Mouse (Mus musculus) left cerebral cortex, adult 9 months (tissue): ENCODE results near the gene Arrdc2.
"Not testable (repeated sequence)": the region's sequence is repeated elsewhere in the genome, so short reads cannot be mapped to it uniquely, and the experiment has no call there.

Source experiments
- DNase-seq, 2 experiments: peaks; one replicate each; pipeline ENCODE4 v3.0.0; 2022; ENCODE audit warnings: low spot score in 2 of 2

The Arrdc2 gene

DNA sequence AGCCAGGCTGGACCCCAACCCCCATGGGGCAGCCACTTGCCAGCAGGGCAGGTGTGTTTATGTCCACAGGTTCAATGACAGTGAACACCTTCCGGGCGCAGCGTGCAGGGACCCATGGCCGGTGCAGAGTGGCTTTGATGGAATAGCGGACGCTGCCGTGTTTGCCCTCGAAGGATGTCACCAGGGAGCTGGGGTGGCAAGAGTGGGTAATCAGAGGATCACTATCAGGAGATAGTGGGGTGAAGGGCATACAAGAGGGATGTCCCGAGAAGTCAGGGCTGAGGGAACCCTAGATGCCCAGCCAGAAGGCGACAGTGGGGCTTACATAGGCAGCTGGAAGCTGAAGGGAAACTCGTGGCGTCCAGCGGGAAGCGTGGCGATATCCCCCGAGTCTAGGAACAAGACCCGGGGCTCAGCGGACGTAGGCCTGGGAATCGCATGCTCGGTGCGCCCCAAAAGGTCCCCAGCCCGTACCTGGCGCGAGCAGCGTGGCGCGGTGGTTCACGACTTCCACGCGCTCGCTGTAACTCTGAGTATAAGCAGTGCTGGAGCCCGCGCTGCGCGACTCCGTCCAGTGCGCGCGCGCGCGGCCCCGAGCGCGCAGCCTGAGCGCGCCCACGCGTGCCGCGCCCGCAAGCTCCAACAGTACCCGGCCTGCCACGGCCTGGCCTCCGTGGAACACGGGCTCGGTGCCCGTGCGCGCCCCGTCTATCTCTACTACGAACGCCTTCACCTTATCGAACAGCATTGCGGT is 689 bp downstream of the Arrdc2 start:
- DNase-seq: peak in 1 of 2 experiments; percentile 47

- no peak for DNase-seq
These were observed 2.9 kb downstream of the Arrdc2 start for GRCm38 (mm10) chr8:70836666-70837065.

GRCm38 (mm10) chr8:70834071-70834470 is 5.4 kb downstream of the Arrdc2 start:
- no peak for DNase-seq

DNA sequence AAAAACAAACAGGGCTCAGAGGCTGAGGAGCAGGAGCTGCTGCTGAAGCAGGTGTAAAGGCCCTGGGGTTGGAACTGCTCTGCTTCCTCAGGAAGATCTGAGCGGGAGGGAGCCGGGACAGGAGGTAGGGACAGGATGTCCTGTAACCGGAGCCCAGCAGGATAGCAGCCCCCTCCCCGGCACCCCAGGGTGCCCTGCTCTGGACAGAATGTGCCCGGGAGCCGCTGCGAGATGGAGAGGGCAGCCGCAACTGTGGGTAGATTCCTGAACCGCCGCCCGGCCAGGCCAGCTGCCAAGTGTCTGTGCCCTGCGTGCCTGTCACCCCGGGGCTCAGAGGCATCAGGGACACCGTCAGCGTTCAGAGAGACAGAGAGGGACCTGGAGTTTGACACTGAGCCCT is 6.0 kb downstream of the Arrdc2 start:
- DNase-seq: peak in 1 of 2 experiments; percentile 57

- DNase-seq: no peak
These were observed 6.5 kb downstream of the Arrdc2 start for GRCm38 (mm10) chr8:70833018-70833482.

GRCm38 (mm10) chr8:70832371-70832770 is 7.1 kb downstream of the Arrdc2 start:
- no peak for DNase-seq

GRCm38 (mm10) chr8:70831517-70831916 is 8.0 kb downstream of the Arrdc2 start:
- no peak for DNase-seq

DNA sequence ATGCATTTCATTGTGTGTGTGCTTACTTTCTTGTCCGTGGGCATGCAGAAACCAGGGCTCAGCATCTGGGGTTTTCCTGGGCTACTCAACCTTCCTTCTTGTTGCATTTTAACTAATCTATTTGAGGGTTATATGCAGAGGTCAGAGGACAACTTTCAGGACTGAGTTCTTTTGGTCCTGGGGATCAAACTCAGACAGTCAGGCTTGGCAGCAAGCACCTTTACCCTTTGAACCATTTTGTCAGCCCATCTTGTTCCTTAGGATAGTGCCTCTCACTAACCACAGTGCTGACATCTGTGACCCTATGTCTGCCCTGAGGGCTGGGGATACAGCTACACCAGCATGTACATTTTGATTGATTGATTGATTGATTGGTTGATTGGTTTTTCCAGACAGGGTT is 11.7 kb downstream of the Arrdc2 start:
- DNase-seq: no peak

- DNase-seq: no peak
These were observed 12.5 kb downstream of the Arrdc2 start for GRCm38 (mm10) chr8:70827010-70827409.

DNA sequence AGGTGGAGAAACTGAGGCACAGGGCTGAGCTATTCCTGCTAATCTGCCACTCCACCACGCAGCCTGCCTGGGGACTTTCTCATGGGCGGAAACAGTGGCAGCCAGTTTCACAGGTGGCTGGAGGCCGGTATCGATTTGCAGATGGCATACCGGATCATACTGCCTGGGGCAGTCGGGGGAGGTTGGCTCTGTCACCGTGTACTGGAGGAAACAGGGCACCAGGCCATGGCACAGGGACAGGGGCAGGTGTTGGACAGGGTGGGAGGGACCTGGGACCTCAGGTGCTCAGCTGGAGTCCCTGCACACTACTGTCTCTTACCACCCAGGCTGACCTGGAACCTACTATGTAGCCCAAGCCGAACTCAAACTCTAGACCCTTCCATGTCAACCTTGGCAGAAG is 13.7 kb downstream of the Arrdc2 start:
- DNase-seq: no peak

GRCm38 (mm10) chr8:70823802-70824201 is 15.7 kb downstream of the Arrdc2 start:
- DNase-seq: no peak

DNA sequence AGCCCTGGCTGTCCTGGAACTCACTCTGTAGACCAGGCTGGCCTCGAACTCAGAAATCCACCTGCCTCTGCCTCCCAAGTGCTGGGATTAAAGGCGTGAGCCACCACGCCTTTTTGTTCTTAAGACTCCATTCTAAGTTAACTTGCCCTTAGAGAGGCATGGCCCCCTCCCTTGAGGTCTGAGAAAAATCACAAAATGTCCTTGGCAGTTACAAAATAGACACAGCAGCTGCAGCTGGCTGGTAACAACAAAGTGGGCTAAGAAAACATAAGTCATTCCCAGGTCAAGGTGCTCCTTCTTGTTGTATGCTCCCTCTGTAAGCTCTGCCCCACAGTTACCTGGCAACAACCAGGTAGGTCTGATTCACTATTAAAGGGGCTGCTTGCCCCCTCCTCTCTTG is 16.9 kb downstream of the Arrdc2 start:
- not testable (repeated sequence) for DNase-seq

DNA sequence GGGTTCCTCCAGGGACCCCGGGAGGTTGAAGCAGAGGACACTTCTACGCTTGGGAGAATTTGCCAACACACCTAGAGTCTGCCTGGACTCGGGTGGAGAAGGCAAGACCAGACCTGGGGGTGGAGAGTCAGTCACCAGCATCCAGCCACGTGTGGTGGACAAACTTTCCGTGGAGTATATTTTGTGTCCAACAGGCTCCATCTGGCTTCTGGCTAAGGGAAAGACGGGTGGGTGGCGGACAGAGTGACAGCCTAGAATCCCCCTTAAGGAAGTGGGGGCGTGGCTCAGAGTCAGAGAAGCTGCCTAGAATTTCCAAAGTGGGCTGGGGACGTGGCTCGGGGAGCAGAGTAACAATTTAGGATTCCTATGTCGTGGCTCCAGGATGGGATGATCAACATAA is 17.5 kb downstream of the Arrdc2 start:
- DNase-seq: no peak

DNA sequence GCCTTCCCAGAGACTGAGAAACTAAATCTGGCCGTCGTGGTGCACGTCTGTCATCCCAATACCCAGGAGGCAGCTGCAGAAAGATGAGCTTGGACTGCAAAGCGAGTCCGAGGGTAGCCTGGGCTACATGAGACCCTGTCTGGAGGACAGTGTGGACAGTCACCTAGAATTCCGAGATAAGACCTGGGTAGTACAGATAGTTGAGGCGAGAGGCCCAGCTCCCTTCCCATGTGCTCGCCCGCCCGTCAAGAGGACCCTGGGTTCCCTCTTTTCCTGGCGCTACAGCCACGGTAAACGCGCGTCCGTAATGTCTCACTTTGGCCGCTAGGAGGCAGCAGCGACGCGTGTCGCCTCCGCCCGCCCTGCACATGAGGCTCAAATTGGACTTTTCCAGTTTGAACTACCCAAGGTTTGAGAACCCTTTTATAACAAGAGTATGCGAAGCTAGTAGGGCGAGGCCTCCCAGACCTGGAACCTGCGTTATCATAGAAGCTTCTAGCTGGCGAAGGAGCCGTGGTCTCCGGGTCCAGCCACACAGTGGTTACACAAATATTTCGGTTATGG is 18.0 kb downstream of the Arrdc2 start:
- DNase-seq: no peak

DNA sequence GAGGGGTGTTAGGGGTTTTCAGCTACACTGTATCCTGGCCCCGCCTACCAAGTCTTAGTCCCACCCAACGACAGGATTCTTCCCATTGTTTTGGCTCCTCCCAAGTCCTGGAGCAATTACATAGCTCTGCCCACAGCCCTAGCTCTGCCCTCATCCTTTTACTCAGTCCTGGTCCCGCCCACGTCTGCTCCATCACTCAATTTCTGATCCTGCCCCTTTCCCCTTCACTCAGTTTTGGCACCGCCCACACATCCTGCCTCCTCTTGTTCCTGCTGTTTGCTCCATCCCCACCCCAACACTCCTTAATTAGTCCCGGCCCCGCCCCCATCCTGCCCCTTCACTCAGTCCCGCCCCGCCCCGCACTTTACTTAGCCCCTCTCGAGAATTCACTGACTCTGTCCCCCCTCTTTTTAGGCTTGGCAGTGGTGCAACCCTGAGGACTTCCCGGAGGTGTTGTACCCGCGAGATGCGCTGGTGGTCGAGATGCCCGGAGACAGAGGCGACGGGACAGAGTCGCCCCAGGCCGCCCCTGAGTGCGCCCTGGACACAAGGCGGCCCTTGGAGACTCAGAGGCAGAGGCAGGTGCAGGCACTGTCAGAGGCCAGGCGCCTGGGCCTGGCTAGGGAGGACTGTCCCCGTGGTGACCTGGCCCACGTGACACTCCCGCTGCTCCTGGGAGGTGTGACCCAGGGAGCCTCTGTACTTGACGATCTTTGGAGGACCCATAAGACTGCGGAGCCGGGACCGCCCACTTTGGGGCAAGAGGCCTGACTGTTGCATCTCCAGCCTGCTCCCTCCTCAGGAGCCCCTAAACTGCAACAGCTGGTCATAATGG is 19.2 kb downstream of the Arrdc2 start:
- DNase-seq: no peak

DNA sequence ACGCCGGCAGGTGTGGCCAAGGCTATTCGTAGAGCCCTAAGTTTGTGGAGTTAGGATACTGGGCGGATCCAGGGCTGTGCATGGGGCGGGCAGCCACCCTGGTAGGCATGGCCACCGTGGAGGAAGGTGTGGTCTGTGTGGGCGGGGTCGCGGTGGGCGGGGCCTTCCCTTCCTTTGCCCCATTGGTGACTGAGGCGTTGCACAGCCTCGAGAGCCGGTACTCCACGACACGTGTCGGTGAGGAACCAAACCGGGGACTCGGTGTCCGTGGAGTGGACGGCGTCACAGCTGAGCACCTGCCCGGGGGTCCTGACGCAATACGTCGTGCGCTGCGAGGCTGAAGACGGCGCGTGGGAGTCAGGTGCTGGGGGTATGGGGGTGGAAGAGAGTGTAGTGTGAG is 22.8 kb downstream of the Arrdc2 start:
- no peak for DNase-seq

- no peak for DNase-seq
These were observed 26.6 kb downstream of the Arrdc2 start for GRCm38 (mm10) chr8:70812885-70813284.

GRCm38 (mm10) chr8:70812055-70812454 is 27.5 kb downstream of the Arrdc2 start:
- DNase-seq: no peak

DNA sequence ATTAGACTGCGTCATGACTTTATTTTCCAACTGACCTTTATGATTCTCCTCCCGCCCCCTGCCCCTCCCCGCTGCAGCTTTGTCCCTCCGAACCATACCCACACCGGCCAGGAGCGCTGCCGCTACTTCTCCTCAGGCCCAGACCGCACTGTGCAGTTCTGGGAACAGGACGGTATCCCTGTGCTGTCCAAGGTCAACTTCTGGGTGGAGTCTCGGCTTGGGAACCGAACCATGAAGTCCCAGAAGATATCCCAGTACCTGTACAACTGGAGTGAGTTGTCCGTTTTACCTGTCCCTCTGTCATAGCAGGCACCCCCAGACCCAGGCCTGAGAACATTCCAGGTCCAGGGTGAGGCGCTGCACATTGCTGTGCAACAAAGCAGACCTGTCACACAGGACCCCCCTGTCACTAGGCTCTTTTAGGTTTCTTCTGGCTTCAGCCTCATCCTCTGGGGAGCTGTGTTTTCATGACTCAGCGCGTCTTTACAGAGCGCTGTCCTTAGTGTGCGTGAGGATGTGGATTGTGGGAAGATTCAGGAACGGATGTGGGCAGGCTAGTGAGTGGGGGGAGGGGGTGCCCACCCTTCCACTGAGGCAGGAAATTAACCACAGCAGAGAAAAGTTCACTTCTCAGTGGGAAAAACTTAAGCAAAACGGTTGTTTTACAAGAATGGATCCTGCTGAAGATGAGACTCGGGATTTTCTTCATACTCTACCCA is 28.4 kb downstream of the Arrdc2 start:
- no peak for DNase-seq

DNA sequence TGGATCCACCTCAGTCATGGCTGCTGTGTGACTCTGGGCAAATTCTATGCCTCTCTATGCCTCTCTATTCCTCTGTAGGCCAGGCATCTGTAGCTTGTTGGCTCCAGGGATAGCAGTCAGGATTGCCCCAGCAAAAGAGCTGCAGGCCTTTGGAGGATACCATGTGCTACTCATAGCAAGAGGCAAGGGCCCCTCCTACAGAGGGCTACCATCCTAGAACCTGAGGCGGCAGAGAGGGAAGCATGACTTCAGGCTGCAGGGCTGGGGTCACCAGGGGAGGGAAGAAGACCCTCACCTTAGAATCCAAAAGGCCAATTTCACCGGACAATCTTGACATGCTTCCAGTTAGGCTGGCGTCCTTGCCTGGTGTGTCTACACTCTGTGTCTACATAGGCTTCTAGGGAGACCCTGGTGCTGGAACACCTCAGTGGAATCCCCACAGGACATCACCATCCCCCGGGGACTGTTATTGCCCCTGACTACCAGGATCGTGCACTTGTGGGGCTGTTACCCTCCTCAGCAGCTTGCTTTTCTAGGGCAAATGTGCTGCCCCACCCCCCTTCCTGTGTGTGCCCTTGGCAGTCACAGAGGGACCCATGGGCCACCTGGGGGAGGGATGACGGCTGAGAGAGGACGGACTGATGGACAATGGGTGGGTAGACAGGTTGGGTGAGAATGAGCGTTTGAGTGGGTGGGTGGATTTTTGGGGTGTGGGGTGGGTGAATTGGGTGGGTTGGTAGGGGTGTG is 30.4 kb downstream of the Arrdc2 start:
- no peak for DNase-seq

- DNase-seq: no peak
These were observed 31.3 kb downstream of the Arrdc2 start, which contains the start of gene Il12rb1 for GRCm38 (mm10) chr8:70808239-70808638. Gene Il12rb1, plus strand, starts transcription at chr8:70808449.
